Mouse (Mus musculus) liver, adult 2 months (tissue): ENCODE results near the gene Ap1b1. TPM values are rescaled to one million over a fixed set of nuclear protein-coding genes. Genes with fewer than 3 reads are reported as not detected.
A peak's percentile ranks its signal among the peaks of the same experiment; 100 is the strongest.

Experiments
- DNase-seq: peaks from one replicate; pipeline ENCODE4 v3.0.0-alpha.2; 2011; ENCODE audit warnings: low read depth, low spot score; ENCODE audit errors: extremely low read depth
- H3K27ac ChIP-seq: fragments of 200-500 bp; replicated peaks from 2 replicates; pipeline ENCODE4 v1.5.1; 2012; ENCODE audit warnings: low read depth, mild to moderate bottlenecking, control low read depth, inconsistent platforms, low read length; ENCODE audit not compliant: insufficient read depth
- H3K27me3 ChIP-seq: fragments of 200-500 bp; 2 replicates; pipeline ENCODE4 v1.6.1; 2012; ENCODE audit warnings: mild to moderate bottlenecking, moderate library complexity, low read length, inconsistent platforms; ENCODE audit not compliant: control insufficient read depth, insufficient read depth
- H3K36me3 ChIP-seq: fragments of 200-500 bp; 2 replicates; pipeline ENCODE4 v1.6.1; 2012; ENCODE audit warnings: low read length, inconsistent platforms; ENCODE audit not compliant: control insufficient read depth, insufficient read depth
- H3K4me1 ChIP-seq: fragments of 200-500 bp; 2 replicates; pipeline ENCODE4 v1.6.1; 2011; ENCODE audit warnings: low read length; ENCODE audit not compliant: control insufficient read depth, insufficient read depth
- H3K4me3 ChIP-seq: fragments of 200-500 bp; 2 replicates; pipeline ENCODE4 v1.5.1; 2011; ENCODE audit warnings: low read depth, mild to moderate bottlenecking, control low read depth, low read length, moderate library complexity; ENCODE audit not compliant: insufficient read depth
- H3K79me2 ChIP-seq: fragments of 200-500 bp; 2 replicates; pipeline ENCODE4 v1.6.1; 2012; ENCODE audit warnings: inconsistent platforms, mild to moderate bottlenecking, low read length, moderate library complexity; ENCODE audit not compliant: control insufficient read depth, insufficient read depth
- H3K9ac ChIP-seq: fragments of 200-500 bp; 2 replicates; pipeline ENCODE4 v1.6.1; 2012; ENCODE audit warnings: low read depth, mild to moderate bottlenecking, control low read depth, inconsistent platforms, low read length
- CTCF ChIP-seq: fragments of 200-500 bp; IDR thresholded peaks from 2 replicates; pipeline ENCODE4 v1.5.1; 2011; ENCODE audit warnings: low read depth, low read length, control low read depth
- POLR2A ChIP-seq: fragments of 200-500 bp; IDR thresholded peaks from 2 replicates; pipeline ENCODE4 v1.6.1; 2011; ENCODE audit warnings: low read length, control low read depth; ENCODE audit not compliant: insufficient read depth; ENCODE audit errors: extremely low read depth
- WGBS: fragments of 180-500 bp; shearing (Covaris S2); methylation state at CpG from one replicate; pipeline ENCODE4 v1.1.7; 2018; 5-methylcytosine and 5-hydroxymethylcytosine counted together
- polyA plus RNA-seq: library from polyadenylated mRNA; depleted of rRNA; stranded (reverse); fragments of >200 nt; gene quantifications from 2 replicates; pipeline ENCODE4 v1.2.3, GENCODE M21; 2012
- total RNA-seq: library from RNA; depleted of rRNA; stranded (reverse); fragments of >200 nt; gene quantifications from 2 replicates; pipeline ENCODE4 v1.2.3, GENCODE M21; 2014

The Ap1b1 gene
- total and polyA plus RNA-seq, 2 experiments = 30.1 to 48.8 TPM

- H3K4me3 ChIP-seq = no peak overlapping the region
- TF ChIP-seq CTCF (no peak), POLR2A (no peak)
- no peaks in the 10 kb centered on the region for H3K36me3 ChIP-seq
- H3K4me1 ChIP-seq = no peaks in the 10 kb centered on the region
- DNase-seq = no peak
- 66% methylated on average over 2 of the region's 2 CpGs for WGBS
- no peaks in the 10 kb centered on the region for H3K79me2 ChIP-seq
- no peak overlapping the region for H3K9ac ChIP-seq
- H3K27ac ChIP-seq = no peak overlapping the region
- no peaks in the 10 kb centered on the region for H3K27me3 ChIP-seq
Measured at GRCm38 (mm10) chr11:4967549-4967948, 19.1 kb upstream of the Ap1b1 start.

GRCm38 (mm10) chr11:4968376-4968775, 18.2 kb upstream of the Ap1b1 start:
- DNase-seq = no peak
- no peak overlapping the region for H3K9ac ChIP-seq

DNA sequence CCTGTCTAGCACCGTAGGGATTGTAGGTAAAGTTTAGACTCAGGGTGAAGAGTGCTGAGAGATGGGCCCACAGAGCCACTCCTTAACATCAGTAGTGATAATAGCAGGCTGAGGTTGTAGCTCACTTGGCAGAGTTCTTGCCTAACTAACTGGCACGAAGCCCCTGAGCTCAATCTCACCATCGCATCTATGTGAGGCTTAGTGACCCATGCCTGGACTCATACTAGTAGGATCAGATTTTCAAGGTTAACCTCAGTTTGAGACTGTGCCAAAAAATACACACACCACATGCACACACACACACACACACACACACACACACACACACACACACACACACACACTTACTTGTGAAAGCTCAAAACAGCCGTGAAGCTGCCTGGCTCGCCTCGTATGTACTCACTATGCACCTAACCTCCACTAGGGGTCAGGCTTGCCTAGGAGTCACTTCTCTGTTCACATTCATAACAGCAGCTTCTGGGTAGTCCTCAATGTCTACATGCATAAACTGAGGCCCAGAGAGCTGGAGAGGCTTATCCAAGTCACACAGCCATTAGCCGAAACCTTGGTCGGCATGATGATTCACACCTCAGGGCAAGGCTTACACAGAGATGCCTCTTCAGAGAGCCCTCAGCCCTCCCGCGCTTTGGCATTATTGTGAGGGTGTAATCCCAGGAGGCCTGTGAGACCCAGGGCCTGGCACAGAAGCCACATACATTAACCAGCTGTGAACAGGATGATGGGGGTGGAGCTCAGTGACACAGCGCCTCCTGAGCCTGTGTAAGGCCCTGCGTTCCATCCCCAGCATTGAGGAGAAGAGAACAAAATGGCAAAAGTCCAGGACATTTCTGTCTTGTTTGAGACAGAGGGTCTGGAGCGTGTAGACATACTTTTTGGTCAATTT, 13.4 kb upstream of the Ap1b1 start:
- H3K27ac ChIP-seq = peak overlapping the region; percentile 74

More at GRCm38 (mm10) chr11:4968376-4968775, 18.2 kb upstream of the Ap1b1 start:
- H3K79me2 ChIP-seq = no peaks in the 10 kb centered on the region
- H3K27me3 ChIP-seq = no peaks in the 10 kb centered on the region
- no peak overlapping the region for H3K27ac ChIP-seq
- TF ChIP-seq CTCF = no peak
- no peaks in the 10 kb centered on the region for H3K4me1 ChIP-seq
- WGBS = 80% methylated on average over 10 of the region's 10 CpGs
- H3K36me3 ChIP-seq = no peaks in the 10 kb centered on the region
- no peak overlapping the region for H3K4me3 ChIP-seq

DNA sequence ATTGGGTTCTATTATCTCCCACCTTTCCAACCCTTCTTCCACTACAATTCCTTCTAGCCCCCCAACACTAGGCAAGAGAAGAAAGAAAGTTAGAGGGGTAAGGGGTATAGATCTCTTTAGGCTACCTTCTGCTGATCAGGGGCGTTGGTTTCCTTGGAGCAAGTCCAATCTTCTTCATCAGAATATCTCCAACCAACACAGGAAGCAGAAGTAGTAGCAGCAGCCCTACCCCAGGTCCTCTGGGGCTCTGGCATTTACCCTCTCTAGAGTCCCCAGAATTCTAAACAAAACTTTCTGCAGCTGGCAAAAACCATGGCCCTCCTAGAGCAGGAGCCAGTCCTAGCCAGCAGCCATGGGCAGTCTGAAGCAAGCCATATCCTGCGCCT, 12.8 kb upstream of the Ap1b1 start:
- Histone ChIP-seq H3K4me3 (no peak overlapping the region), H3K79me2 (no peaks in the 10 kb centered on the region), H3K27ac (peak overlapping the region; percentile 74), H3K4me1 (no peaks in the 10 kb centered on the region), H3K36me3 (no peaks in the 10 kb centered on the region), H3K27me3 (no peaks in the 10 kb centered on the region), H3K9ac (no peak overlapping the region)
- DNase-seq = no peak
- no peak for TF ChIP-seq POLR2A
- TF ChIP-seq CTCF = no peak
- 81% methylated on average over 2 of the region's 2 CpGs for WGBS

More for the DNA sequence above, 13.4 kb upstream of the Ap1b1 start:
- H3K36me3 ChIP-seq = no peaks in the 10 kb centered on the region
- no peak overlapping the region for H3K9ac ChIP-seq
- no peak overlapping the region for H3K4me3 ChIP-seq
- TF ChIP-seq POLR2A = no peak
- peak; percentile 73 for TF ChIP-seq CTCF
- H3K79me2 ChIP-seq = no peaks in the 10 kb centered on the region
- no peaks in the 10 kb centered on the region for H3K4me1 ChIP-seq
- 52% methylated on average over 13 of the region's 13 CpGs for WGBS
- DNase-seq = peak; percentile 62
- H3K27me3 ChIP-seq = no peaks in the 10 kb centered on the region

- no peaks in the 10 kb centered on the region for H3K79me2 ChIP-seq
- H3K27me3 ChIP-seq = no peaks in the 10 kb centered on the region
- no peaks in the 10 kb centered on the region for H3K36me3 ChIP-seq
- H3K27ac ChIP-seq = peak overlapping the region; percentile 74
- no peak overlapping the region for H3K4me3 ChIP-seq
- TF ChIP-seq CTCF (no peak), POLR2A (no peak)
- peak; percentile 18 for DNase-seq
- no peak overlapping the region for H3K9ac ChIP-seq
- 69% methylated on average over 11 of the region's 11 CpGs for WGBS
- no peaks in the 10 kb centered on the region for H3K4me1 ChIP-seq
Measured at GRCm38 (mm10) chr11:4974376-4975122, 12.1 kb upstream of the Ap1b1 start.
